Mouse (Mus musculus) lung, embryonic 16.5 days (tissue): ENCODE data around the gene Nars2. TPM values are rescaled to one million over a fixed set of nuclear protein-coding genes. Genes with fewer than 3 reads are reported as not detected.
"Not testable (repeated sequence)": the region's sequence is repeated elsewhere in the genome, so short reads cannot be mapped to it uniquely, and the experiment has no call there.

Source experiments
- ATAC-seq: fragments of 200-750 bp; cut with Nextera tagmentation; 2 replicates; pipeline ENCODE4 v1.8.0; 2017; ENCODE audit warnings: low read depth, mild to moderate bottlenecking, moderate library complexity
- H3K27ac ChIP-seq: fragments of 300-500 bp; sonication (generic); 2 replicates; pipeline ENCODE4 v1.5.1; 2014; ENCODE audit warnings: mild to moderate bottlenecking, control low read depth, low read length
- H3K27me3 ChIP-seq: fragments of 300-500 bp; sonication (generic); 2 replicates; pipeline ENCODE4 v1.6.1; 2014; ENCODE audit warnings: low read depth, low read length, mixed read lengths; ENCODE audit not compliant: control insufficient read depth, insufficient read depth
- H3K36me3 ChIP-seq: fragments of 300-500 bp; sonication (generic); 2 replicates; pipeline ENCODE4 v1.6.1; 2014; ENCODE audit warnings: low read length; ENCODE audit not compliant: control insufficient read depth, insufficient read depth
- H3K4me1 ChIP-seq: fragments of 300-500 bp; sonication (generic); replicated peaks from 2 replicates; pipeline ENCODE4 v1.6.1; 2014; ENCODE audit warnings: low read length, mixed read lengths; ENCODE audit not compliant: control insufficient read depth, insufficient read depth
- H3K4me2 ChIP-seq: fragments of 300-500 bp; sonication (generic); 2 replicates; pipeline ENCODE4 v1.6.1; 2014; ENCODE audit warnings: low read depth, low read length, control low read depth
- H3K4me3 ChIP-seq: fragments of 300-500 bp; sonication (generic); 2 replicates; pipeline ENCODE4 v1.5.1; 2014; ENCODE audit warnings: mild to moderate bottlenecking, low read length, control low read depth
- H3K9ac ChIP-seq: fragments of 300-500 bp; sonication (generic); 2 replicates; pipeline ENCODE4 v1.6.1; 2014; ENCODE audit warnings: low read length, control low read depth
- H3K9me3 ChIP-seq: fragments of 300-500 bp; sonication (generic); 2 replicates; pipeline ENCODE4 v1.6.1; 2016; ENCODE audit warnings: low read length; ENCODE audit not compliant: control insufficient read depth
- WGBS: fragments of 180-500 bp; shearing (Covaris S2); extraction: QIAGEN DNeasy Blood & Tissue Kit; methylation state at CpG from one replicate; pipeline ENCODE4 v1.1.7; 2014; 5-methylcytosine and 5-hydroxymethylcytosine counted together
- polyA plus RNA-seq: library from polyadenylated mRNA; unstranded; fragments of >200 nt; fragmentation: Nextera tagmentation; extraction: Ambion mirVana; gene quantifications from 2 replicates; pipeline ENCODE4 v1.2.1, GENCODE M21; 2015

Nars2 gene
- polyA plus RNA-seq, 1 experiment from 2014 or later, result 18.0 TPM

GRCm38 (mm10) chr7:96909856-96910255 lies 41.4 kb upstream of the Nars2 start:
- no peak overlapping the region for H3K9ac ChIP-seq
- no peak overlapping the region for H3K4me2 ChIP-seq
- peaks cover 5% of the 10 kb centered on the region; the same call in 1 of the 2 replicates for H3K36me3 ChIP-seq
- H3K27me3 ChIP-seq, result no peaks in the 10 kb centered on the region
- no peak for ATAC-seq
- H3K9me3 ChIP-seq, result no peaks in the 10 kb centered on the region
- H3K27ac ChIP-seq, result no peak overlapping the region
- no peak overlapping the region for H3K4me3 ChIP-seq
- WGBS, result 78% methylated on average over 5 of the region's 5 CpGs
- H3K4me1 ChIP-seq, result no peaks in the 10 kb centered on the region

- no peak overlapping the region for H3K4me3 ChIP-seq
- no peak overlapping the region for H3K9ac ChIP-seq
- H3K4me2 ChIP-seq, result no peak overlapping the region
- no peaks in the 10 kb centered on the region for H3K4me1 ChIP-seq
- H3K27me3 ChIP-seq, result no peaks in the 10 kb centered on the region
- H3K36me3 ChIP-seq, result peaks cover 5% of the 10 kb centered on the region; the same call in 1 of the 2 replicates
- ATAC-seq, result no peak
- no peaks in the 10 kb centered on the region for H3K9me3 ChIP-seq
- 65% methylated on average over 12 of the region's 12 CpGs for WGBS
- H3K27ac ChIP-seq, result no peak overlapping the region
Observed at GRCm38 (mm10) chr7:96910310-96910960, 40.9 kb upstream of the Nars2 start.

GRCm38 (mm10) chr7:96914031-96914430 lies 37.3 kb upstream of the Nars2 start:
- no peak overlapping the region for H3K4me2 ChIP-seq
- under 1% methylated on average over 6 of the region's 6 CpGs for WGBS
- ATAC-seq, result peak; percentile 48

GRCm38 (mm10) chr7:96915452-96916105 lies 35.7 kb upstream of the Nars2 start:
- WGBS, result 2% methylated on average over 2 of the region's 2 CpGs
- ATAC-seq, result peak; percentile 56
- Histone ChIP-seq H3K4me2 (no peak overlapping the region), H3K9ac (no peak overlapping the region), H3K36me3 (no peaks in the 10 kb centered on the region), H3K4me3 (no peak overlapping the region), H3K27me3 (no peaks in the 10 kb centered on the region), H3K4me1 (no peaks in the 10 kb centered on the region), H3K9me3 (no peaks in the 10 kb centered on the region), H3K27ac (no peak overlapping the region)

More at GRCm38 (mm10) chr7:96914031-96914430, 37.3 kb upstream of the Nars2 start:
- H3K9me3 ChIP-seq, result no peaks in the 10 kb centered on the region
- no peak overlapping the region for H3K4me3 ChIP-seq
- H3K27me3 ChIP-seq, result no peaks in the 10 kb centered on the region
- no peak overlapping the region for H3K9ac ChIP-seq
- H3K4me1 ChIP-seq, result no peaks in the 10 kb centered on the region
- H3K27ac ChIP-seq, result no peak overlapping the region
- no peaks in the 10 kb centered on the region for H3K36me3 ChIP-seq

- 71% methylated on average over 7 of the region's 7 CpGs for WGBS
- no peaks in the 10 kb centered on the region for H3K27me3 ChIP-seq
- H3K9ac ChIP-seq, result no peak overlapping the region
- no peak overlapping the region for H3K27ac ChIP-seq
- H3K36me3 ChIP-seq, result no peaks in the 10 kb centered on the region
- ATAC-seq, result no peak
- H3K4me3 ChIP-seq, result no peak overlapping the region
- no peaks in the 10 kb centered on the region for H3K4me1 ChIP-seq
- no peak overlapping the region for H3K4me2 ChIP-seq
- H3K9me3 ChIP-seq, result no peaks in the 10 kb centered on the region
Observed at GRCm38 (mm10) chr7:96920447-96921095, 30.7 kb upstream of the Nars2 start.

GRCm38 (mm10) chr7:96922927-96923326 lies 28.4 kb upstream of the Nars2 start:
- H3K9ac ChIP-seq, result no peak overlapping the region
- H3K27ac ChIP-seq, result no peak overlapping the region
- WGBS, result 87% methylated on average over 2 of the region's 2 CpGs
- H3K4me1 ChIP-seq, result no peaks in the 10 kb centered on the region
- peak; percentile 12; the same call in 1 of the 2 replicates for ATAC-seq
- H3K27me3 ChIP-seq, result no peaks in the 10 kb centered on the region
- H3K4me3 ChIP-seq, result no peak overlapping the region
- no peak overlapping the region for H3K4me2 ChIP-seq
- H3K9me3 ChIP-seq, result no peaks in the 10 kb centered on the region
- no peaks in the 10 kb centered on the region for H3K36me3 ChIP-seq

GRCm38 (mm10) chr7:96943715-96944377 lies 7.5 kb upstream of the Nars2 start:
- Histone ChIP-seq H3K9ac (no peak overlapping the region), H3K4me2 (no peak overlapping the region), H3K4me1 (no peaks in the 10 kb centered on the region), H3K27me3 (no peaks in the 10 kb centered on the region), H3K27ac (no peak overlapping the region), H3K4me3 (no peak overlapping the region), H3K36me3 (no peaks in the 10 kb centered on the region), H3K9me3 (no peaks in the 10 kb centered on the region)
- no peak for ATAC-seq
- WGBS, result 59% methylated on average over 5 of the region's 5 CpGs

- not testable (repeated sequence) for H3K4me3 ChIP-seq, H3K27ac ChIP-seq, H3K36me3 ChIP-seq, H3K9me3 ChIP-seq, H3K27me3 ChIP-seq, H3K4me2 ChIP-seq, H3K9ac ChIP-seq, H3K4me1 ChIP-seq, ATAC-seq
- 87% methylated on average over 6 of the region's 8 CpGs for WGBS
Observed at GRCm38 (mm10) chr7:96946501-96946900, 4.8 kb upstream of the Nars2 start.

- no peaks in the 10 kb centered on the region for H3K36me3 ChIP-seq
- no peak for ATAC-seq
- peak overlapping the region; percentile 89 for H3K4me3 ChIP-seq
- no peaks in the 10 kb centered on the region for H3K9me3 ChIP-seq
- no peaks in the 10 kb centered on the region for H3K27me3 ChIP-seq
- WGBS, result 28% methylated on average over 5 of the region's 5 CpGs
- no peak overlapping the region; the same call in 1 of the 2 replicates for H3K27ac ChIP-seq
- H3K4me1 ChIP-seq, result peaks cover 7% of the 10 kb centered on the region
- peak overlapping the region; percentile 92 for H3K9ac ChIP-seq
- peak overlapping the region; percentile 86 for H3K4me2 ChIP-seq
Observed at GRCm38 (mm10) chr7:96952094-96952493, 789 bp downstream of the Nars2 start.
